Mouse (Mus musculus): ENCODE measurements at regions not wholly inside any gene's neighbourhood (a gene's known extent, or its start where the extent isn't known, plus 50 kb on each side); places are given as distances from the start of the nearest gene placed in this dataset.

DNA sequence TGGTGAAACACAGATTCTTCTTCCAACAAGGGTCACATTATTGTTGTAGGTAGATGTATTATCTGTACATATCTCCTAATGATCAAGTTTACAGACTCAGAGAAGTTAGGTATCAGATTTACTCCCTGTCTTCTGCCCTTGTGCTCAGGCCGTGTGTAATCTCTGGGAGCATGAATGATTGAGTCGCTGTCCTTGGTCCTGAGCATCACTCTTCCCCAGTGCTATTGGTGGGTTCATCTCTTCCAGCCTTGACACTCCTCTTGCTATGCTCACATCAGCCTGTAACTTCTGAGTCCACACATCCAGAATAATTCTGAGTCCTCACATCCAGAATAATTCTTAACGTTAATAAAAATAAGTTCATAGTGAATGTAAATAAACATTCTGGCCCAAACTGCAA lies 295.6 kb downstream of the Basp1 start:
- DNase-seq = peak; percentile 68

DNA sequence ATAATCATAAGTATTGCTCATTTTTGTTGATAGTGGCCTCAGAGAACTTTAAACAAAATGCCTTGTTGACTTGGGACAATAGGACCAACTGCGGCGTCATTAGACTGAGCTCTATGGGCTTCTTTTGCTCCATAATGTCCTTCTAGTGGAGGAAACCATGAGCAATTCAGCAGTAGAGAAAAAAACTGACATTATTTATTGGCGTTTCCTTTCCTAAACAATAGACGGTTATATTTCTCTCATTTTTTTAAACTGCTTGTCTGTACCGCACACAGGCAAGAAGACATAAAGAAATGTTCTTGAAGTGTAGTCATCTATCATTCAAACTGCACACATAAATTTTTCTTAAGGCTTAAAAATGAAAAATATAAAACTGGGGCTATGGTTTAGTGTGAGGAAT lies 310.8 kb downstream of the Basp1 start:
- DNase-seq = no peak

DNA sequence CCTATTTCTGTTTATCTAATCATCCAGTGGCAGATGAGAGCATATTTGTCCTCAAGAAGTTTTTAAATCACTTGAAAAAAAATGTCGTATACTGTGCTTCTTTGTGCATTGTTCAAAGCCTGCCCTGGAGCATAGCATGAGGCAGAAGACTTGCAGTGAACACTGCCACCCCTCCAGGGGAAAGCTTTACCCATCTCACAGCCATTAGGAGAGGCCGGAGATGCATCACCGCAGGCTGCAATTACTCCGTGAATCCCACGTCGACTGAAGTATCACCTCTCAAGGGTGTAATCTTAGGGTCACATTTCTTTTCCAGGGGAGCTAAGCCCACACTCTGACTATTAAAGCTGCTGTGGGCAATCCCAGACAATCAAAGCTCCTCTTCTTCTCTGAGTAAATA lies 319.8 kb downstream of the Basp1 start:
- peak; percentile 24 for DNase-seq

DNA sequence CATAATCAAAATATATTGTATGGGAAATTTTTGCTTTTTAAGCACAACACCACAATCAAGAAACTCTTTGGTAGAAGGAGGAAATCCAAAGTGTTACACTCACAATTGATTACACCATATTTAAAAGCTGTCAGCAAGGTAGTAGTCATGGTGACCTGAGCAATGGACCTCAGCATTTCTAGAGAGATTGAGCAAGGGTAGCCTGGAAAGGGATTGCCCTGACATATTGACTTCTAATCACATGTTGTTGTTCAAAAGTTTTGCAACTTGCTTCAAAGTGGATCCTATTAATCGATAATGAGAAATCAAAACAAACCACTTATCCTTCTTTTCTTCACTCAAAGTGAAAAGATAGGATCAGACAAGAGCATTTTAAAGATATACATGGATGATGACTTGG lies 343.9 kb downstream of the Basp1 start:
- DNase-seq = no peak

DNA sequence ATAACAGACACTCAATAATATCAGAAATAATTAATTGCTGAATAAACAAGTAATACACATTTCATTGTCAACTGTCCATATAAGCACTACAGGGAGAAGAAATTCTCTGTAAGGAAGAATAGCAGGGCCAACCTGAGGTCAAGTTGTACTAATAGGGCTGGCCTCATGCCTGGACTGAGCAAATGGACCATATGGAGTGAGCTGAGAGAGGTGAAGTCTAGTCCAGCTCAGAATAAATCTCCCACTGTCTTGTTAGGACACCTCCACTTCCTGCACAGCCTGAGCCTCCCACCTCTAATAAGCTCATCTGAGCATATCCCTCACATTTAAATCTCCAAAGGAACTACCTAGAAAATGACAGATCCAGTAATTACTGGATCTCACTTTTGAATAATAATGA lies 354.2 kb downstream of the Basp1 start:
- no peak for DNase-seq

DNA sequence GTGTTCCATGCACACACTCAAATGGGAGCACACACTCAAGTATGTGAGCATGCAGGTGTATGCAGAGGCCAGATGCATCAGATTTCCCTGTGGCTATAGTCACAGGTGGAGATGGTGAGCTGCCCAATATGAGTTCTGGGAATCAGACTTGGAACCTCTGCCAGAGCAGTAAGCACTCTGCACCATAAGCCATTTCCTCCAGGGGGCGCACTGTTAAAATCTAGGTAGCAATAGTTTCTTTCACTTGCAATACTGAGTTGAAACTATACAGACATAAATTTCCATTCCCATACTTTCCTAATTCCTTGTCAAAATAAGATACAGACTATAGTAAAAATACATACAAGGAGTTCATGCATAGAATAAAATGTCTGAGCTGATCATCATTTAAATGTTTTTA lies 365.7 kb downstream of the Basp1 start:
- DNase-seq = peak; percentile 74

DNA sequence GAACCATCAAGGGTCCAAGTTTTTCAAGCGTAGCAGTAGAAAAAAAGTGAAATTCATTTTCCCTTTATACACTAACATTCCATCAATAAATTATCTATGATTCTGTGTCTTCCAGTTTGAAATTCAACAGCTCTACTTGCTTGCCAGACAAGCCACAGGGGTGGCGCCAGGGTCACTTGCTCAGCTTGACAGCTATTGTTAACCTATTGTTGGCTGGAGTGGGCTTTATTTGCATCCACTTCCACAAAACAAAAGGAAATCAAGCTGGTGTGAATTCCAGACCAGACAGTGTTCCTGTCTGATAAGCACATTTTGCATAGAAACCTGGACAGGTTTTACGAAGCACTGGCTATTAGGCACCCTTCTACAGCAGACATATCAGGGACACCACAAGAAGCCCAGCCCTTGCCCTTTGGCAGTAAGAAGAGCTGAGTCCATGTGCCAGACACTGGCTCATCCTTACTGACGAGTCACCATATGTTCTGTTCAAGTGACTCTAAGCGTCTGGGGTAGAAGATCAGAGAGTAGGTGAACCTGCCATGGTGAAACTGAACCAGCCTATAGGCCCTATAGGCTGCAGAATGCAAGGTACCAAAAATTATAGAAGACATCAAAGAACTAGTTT lies 366.9 kb downstream of the Basp1 start:
- DNase-seq = peak; percentile 20

DNA sequence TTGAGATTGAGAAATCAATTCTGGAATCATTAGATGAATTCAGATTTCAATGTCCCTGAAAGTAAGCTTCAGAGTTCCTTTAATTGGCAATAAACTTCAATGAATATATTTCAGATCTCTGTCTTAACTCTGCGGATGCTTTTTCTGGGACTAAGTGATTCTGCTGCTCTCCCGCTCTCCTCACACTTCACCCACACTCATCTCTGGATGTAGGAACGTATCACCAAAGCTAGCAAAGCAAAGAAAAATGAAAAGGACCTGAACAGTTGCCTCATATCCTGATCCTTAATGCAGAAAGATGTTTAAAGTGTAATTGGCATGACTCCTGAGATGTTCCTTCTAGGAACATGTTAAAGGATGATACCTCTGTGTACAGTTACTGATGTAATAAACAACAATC lies 377.3 kb downstream of the Basp1 start:
- no peak for DNase-seq

DNA sequence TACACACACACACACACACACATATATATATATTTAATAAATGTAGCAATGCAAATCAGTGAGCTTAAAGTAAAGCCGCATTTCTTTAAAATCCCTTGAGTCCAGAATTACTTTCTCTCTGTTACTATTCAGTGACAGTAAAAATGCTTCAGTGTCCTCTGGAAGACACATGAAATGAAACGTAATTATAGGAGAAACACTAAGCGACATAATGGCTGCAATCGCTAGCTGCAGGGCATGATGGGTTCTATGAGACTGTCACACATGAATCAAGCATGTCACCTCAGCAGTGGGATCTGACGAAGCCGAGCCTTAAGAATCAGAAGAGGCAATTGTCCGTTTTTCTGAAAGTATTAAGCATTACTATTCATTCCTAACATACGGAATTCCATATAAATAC lies 385.7 kb downstream of the Basp1 start:
- DNase-seq = peak; percentile 17

DNA sequence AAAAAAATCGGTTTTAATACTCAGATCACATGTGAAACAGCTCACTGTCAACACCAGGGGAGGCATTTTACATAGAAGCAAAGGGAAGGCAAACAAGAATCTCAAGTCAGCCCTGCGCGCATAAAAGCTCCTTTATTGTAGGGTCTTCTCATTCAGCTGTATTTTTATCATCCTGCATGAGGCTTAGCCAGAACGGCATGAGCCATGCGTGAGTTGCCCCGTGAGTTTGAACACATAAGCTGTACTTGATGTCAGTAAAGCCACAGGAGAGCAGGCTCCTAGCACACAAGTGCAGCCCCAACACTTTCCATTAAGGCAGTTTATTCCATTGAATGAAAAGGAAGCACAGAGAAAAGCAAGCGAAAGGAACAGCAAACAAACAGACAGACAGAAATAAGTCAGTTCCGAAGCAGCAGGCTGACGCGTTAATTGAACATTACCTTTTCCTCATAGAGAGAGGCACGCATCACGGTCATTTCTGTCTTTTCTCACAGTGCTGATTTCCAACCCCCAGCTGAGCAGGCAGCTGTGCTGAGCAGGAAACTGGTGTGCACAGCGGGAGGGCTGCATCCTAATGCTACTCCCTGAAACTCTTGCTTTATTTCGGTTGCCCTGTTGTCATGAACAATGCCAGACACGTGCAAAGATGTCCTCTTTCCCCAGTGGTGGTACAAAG lies 386.6 kb downstream of the Basp1 start:
- DNase-seq = peak; percentile 72

DNA sequence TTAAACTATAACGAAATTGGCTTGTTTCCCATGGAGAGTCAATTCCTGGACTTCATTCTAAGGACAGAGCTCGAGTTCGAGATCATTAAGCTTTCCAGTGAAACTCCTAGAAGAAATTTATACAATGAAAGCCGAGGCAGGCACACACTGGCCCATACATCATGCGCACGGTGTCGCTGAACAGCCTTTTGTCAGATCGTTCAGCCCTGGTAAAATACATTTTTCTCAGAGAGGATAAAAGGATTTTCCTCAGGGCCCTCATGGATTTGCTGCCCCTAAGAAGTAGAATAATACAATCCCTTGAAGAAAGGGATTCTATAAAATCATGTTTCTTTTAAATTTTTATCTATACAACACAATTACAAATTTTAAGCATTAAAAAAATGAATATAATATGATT lies 387.2 kb downstream of the Basp1 start:
- DNase-seq = peak; percentile 11

DNA sequence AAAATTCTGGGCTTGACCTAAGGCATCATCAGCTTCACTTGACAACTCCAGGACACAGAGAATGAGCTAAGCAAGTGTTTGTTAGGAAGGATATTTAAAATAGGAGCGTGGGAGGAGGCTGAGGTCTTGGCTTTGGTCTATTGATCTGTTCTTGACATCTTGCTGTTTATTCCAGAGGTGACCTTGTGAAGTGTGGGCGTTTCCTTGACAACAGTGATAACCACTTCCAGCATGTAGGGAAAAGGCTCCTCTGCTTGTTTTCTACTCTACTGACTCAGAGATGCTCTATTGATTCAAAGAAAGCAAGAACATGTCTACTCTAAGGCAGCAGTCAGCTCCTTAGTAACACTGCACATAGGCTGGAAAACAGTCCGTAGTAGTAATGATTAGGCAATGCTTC lies 392.6 kb downstream of the Basp1 start:
- peak; percentile 16 for DNase-seq

DNA sequence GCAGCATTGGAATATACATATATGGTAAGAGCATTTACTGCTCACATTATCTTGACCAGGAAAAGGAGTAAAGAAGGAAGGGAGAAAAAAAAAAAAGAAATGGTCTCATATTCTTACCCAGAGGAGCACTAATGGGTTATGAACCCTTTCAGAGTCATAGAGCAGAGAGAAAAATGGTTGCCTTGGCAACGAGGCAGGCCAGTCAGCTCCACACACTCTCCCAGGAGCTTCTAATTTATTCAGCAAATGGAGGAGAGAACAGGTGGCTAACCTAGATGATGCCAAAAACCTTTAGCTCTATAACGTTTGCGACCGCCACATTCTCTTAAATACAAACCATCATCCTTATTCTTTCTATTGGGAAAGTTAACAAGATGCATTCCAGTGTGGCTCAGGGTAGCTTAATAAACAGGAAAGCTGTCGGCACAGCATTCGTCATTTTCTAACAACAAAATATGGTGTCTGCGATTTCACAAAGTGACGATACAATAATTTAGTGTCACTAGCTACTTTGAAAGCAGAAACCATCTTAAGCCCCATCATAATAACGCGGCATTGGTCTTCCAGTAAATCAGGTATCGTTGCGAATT lies 394.1 kb downstream of the Basp1 start:
- DNase-seq = peak; percentile 55

DNA sequence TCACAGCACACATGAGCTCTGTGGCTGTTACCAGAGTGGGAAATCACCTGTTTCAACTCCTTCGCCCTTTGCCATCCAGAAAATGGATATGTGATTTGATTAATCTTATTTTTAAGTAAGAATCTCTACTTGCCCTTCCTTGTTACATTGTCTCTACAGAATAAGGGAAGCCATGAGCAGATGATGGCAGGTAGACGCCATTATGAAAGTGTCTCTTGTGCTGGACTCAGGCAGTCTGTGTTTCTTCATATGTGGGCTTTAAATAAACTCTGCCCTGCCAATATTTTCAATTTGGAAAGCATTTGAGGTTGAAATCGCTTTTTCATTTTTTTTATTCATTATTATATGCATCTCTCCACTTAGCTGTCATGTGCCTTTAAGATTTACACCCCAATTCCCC lies 394.6 kb downstream of the Basp1 start:
- no peak for DNase-seq

DNA sequence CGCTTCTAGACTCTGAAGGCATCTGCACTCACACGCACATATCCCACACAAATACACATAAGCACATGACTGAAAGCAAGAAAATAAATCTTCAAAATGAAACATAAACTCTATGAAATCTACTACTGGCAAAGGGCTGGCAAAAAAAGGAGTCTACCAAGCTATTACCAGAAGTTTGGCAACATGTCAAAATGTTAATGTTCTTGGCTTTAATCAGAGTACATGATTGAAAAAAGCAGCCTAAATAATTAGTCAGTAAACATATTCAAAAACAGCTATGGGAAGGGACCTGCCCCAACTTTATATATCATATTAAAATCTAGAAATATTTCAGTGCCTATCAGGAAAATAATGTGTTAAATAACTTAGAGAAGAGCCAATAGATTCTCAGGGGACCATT lies 405.8 kb downstream of the Basp1 start:
- no peak for DNase-seq

DNA sequence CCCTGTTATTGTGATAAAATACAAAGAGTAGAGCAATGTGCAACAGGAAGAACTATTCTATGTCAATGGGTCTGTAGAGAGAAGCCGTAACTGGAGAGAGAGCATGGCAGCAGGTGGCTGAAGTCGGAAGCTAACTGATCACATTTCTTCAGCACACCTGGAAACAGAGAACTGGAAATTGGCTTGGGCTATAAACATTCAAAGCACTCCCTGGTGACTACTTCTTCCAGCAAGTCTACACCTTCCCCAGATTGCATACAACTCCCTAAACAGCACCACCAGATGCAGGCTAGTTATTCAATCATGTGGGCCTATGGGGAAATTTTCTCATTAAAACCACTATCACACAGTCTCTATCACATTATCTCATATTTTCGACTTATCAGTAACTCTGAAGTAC lies 413.4 kb downstream of the Basp1 start:
- no peak for DNase-seq

DNA sequence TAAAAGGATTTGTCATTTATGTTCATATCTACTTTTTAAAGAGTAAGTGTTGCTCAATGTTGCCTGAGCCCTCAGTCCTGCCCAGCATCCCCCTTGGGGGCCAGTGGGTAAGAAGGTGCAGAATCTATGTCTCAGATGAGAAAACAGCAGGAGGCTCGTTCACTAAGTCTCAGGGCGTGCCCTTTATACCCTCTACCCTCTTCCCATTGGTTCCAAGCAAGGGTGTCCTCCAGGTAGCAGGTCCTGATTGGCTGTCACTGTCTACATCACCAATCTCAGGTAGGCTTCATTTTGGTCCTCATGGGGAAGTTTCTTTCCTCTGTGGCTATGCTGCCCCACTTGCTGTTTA lies 420.3 kb downstream of the Basp1 start:
- no peak for DNase-seq

DNA sequence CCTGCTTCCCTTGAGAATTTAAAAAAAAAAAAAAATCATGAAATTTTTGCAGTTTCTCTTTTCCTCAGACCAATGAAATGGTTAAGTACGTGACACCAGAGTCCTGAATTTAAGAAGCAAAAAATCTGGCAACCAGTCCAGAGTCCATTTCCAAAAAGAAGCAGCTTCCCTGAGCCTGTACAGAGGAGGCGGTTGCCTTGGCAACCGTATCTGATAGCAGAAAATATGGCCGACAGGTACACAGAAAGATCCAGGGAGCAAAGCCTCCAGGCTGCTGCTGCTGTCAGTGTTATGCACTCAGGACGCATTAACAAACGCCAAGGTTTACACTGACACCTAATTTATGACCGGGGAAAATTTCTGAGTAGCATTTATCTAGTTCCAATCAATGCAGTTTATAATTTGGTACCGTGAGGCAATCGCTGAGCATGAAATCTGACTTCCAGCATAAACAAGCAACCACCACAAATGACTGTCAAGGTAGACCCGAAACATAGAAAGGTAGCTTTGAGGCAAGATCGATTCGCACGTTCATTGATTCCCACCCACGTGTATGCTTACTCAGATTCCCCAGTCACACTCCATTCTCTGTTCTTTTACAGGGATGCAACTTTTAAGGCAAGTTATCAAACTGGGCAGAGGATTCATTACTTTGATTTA lies 420.8 kb downstream of the Basp1 start:
- peak; percentile 37 for DNase-seq

DNA sequence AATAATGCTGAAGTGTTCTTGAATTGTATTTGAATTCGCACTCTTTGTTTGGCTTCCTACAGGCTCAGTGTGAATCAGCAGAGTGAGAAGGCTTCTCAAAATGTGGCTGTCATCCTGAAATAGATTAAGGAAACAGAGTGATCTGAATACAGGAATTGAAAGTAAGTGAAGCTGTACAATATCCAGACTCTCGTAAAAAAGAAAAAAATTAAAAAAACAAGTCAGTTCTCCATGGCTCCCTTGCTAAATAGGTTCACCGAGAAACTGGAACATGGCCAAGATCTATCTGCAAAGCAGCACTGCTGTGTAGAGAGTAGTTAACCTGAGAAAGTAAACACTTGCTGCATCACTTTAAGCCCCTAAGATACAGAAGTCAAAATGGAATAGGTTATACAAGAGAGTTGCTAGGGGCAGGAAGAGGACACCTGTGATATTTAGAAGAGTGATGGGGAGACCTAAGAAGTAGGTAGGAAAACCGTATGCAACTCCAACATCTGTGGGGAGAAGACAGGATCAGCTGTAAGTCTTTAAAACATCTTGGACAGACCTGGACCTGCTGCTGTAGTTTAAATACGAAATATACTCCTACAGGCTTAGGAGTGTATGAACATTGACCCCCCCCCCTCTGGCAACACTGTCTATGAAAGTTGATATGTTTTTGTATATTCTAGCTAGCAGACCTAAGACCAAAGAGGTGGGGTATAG lies 423.3 kb downstream of the Basp1 start:
- no peak for DNase-seq

DNA sequence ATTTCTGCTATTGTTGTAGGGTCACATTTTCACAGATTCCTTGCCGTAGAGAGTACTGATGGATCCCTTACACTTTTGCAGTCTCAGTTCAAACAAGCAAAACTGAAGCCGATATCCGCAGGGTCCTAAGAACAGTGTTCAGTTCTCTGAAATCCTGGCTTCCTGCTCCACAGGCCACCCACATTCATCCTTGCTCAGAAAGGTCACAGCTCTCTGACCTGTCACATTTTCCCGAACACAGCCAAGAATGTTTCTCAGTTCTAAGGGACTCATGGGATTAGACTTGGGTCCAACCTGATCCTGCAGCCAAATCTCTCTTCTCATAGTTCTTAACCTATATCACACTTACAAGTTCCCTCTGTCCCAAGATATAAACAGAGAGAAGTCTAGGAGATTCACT lies 432.7 kb downstream of the Basp1 start:
- peak; percentile 6 for DNase-seq

DNA sequence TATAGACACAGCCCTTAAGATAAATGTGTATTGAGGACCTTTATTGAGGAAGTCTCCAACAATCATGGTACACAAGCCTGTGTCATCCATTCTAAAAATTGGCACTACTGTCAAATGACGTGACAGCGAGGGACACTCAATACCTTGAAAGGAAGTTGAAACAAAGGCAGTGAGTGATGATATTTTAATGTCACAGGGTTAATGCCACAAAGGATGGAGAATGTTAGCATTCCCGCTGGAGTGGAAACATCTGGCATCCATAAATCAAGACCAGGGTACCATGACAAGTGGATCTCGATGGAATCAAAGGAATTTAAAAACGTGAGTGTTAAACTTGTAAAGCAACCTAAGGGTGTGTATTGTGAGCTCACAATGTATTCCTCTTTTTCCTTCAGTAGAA lies 441.5 kb downstream of the Basp1 start:
- DNase-seq = no peak

DNA sequence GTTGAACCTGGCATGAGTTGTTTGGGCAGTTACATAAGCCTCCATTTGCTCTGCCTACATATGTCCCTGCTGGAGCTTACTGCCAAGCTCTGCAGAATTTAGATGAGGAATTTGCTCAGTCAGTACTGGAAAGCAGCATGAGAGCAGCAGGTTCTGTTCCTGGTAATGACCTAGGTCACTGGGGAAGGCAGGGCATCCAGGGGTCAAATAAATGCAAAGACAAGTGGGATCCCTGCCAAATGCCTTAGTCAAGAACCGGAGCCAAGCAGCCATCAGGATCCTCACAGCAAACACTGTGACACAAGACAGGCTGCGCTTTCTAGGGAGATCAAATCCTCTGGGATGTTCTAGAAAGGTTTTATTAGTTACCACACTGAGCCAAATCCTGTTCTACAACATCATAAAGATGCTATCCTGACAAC lies 444.2 kb downstream of the Basp1 start:
- DNase-seq = peak; percentile 70

DNA sequence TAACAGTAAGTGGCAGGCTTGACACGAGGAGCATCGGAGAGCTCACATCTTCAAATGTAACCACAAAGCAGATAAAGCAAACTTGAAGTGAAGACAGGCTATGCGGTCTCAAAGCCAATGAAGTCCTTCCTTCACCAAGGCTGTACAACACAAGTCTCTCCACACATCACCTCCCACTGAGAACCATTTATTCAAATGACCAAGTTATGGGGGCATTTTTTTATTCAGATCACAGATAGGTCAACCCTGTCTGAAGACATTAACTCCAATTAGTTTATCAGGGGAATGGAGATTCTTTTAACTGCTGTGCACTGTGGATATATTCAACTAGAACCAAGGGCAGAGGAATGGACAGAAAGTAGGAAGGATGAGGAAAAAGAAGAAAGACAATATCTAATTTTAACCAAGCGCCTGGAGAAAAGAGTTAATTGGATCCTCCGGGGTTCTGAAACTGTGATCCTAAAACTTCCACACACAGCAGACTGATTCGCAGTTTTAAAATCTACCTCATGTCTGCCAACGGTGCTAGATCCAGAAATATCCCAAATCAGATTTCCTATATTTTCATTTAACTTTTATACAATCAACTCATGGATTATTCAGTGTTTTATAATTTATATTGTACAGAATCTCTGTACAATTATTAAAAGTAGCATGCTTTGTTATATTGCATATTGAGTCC lies 444.8 kb downstream of the Basp1 start:
- peak; percentile 52 for DNase-seq

Measured in retina, postnatal 1 day (tissue).